Mouse (Mus musculus): ENCODE measurements around the gene S100a4.
A peak's percentile ranks its signal among the peaks of the same experiment; 100 is the strongest.

Gene S100a4

GRCm38 (mm10) chr3:90599401-90599800 is 4.2 kb upstream of the S100a4 start:
- no peak for DNase-seq (ENCODE audit: low read depth)

- DNase-seq (ENCODE audit: low read depth) = no peak
These were observed 3.5 kb upstream of the S100a4 start for GRCm38 (mm10) chr3:90600036-90600435.

GRCm38 (mm10) chr3:90600458-90601195 is 2.9 kb upstream of the S100a4 start:
- no peak for DNase-seq (ENCODE audit: low read depth)

GRCm38 (mm10) chr3:90601486-90602110 is 2.0 kb upstream of the S100a4 start, which contains the start of gene Gm42674:
TSS of gene Gm42674 (plus strand) at chr3:90601904.
- DNase-seq (ENCODE audit: low read depth) = no peak

GRCm38 (mm10) chr3:90604416-90604815 is 845 bp downstream of the S100a4 start:
- DNase-seq (ENCODE audit: low read depth) = no peak

- peak; percentile 51 for DNase-seq (ENCODE audit: low read depth)
These were observed 1.5 kb downstream of the S100a4 start for GRCm38 (mm10) chr3:90605049-90605448.

- no peak for DNase-seq (ENCODE audit: low read depth)
These were observed 2.2 kb downstream of the S100a4 start for GRCm38 (mm10) chr3:90605736-90606135.

GRCm38 (mm10) chr3:90606185-90606584 is 2.6 kb downstream of the S100a4 start:
- no peak for DNase-seq (ENCODE audit: low read depth)

GRCm38 (mm10) chr3:90607361-90607760 is 3.8 kb downstream of the S100a4 start:
- DNase-seq (ENCODE audit: low read depth) = no peak

GRCm38 (mm10) chr3:90608223-90608622 is 4.7 kb downstream of the S100a4 start, which contains the start of gene S100a5:
TSS of gene S100a5 (plus strand) at chr3:90608523.
- no peak for DNase-seq (ENCODE audit: low read depth)

GRCm38 (mm10) chr3:90609102-90609501 is 5.5 kb downstream of the S100a4 start:
- no peak for DNase-seq (ENCODE audit: low read depth)

- DNase-seq (ENCODE audit: low read depth) = no peak
These were observed 7.9 kb downstream of the S100a4 start for GRCm38 (mm10) chr3:90611494-90611893.

GRCm38 (mm10) chr3:90612061-90612460 is 8.5 kb downstream of the S100a4 start:
- peak; percentile 40 for DNase-seq (ENCODE audit: low read depth)

GRCm38 (mm10) chr3:90612728-90613291 is 9.2 kb downstream of the S100a4 start, which contains the start of gene S100a6:
TSS of gene S100a6 (plus strand) at chr3:90612882.
- DNase-seq (ENCODE audit: low read depth) = peak; percentile 87

- no peak for DNase-seq (ENCODE audit: low read depth)
These were observed 10.0 kb downstream of the S100a4 start for GRCm38 (mm10) chr3:90613461-90614147.

GRCm38 (mm10) chr3:90614148-90614530 is 10.6 kb downstream of the S100a4 start:
- DNase-seq (ENCODE audit: low read depth) = no peak

- no peak for DNase-seq (ENCODE audit: low read depth)
These were observed 11.2 kb downstream of the S100a4 start for GRCm38 (mm10) chr3:90614611-90615251.

GRCm38 (mm10) chr3:90615415-90615814 is 11.8 kb downstream of the S100a4 start:
- peak; percentile 88 for DNase-seq (ENCODE audit: low read depth)

GRCm38 (mm10) chr3:90615911-90616310 is 12.3 kb downstream of the S100a4 start:
- no peak for DNase-seq (ENCODE audit: low read depth)

GRCm38 (mm10) chr3:90617586-90617985 is 14.0 kb downstream of the S100a4 start:
- no peak for DNase-seq (ENCODE audit: low read depth)

- DNase-seq (ENCODE audit: low read depth) = no peak
These were observed 18.0 kb downstream of the S100a4 start for GRCm38 (mm10) chr3:90621552-90621951.
